Mouse (Mus musculus): ENCODE results near the gene Stk10. TPM values are rescaled to one million over a fixed set of nuclear protein-coding genes. Genes with fewer than 3 reads are reported as not detected.

The Stk10 gene
- polyA plus RNA-seq, 1 experiment from 2014 or later, result 2.4 TPM

DNA sequence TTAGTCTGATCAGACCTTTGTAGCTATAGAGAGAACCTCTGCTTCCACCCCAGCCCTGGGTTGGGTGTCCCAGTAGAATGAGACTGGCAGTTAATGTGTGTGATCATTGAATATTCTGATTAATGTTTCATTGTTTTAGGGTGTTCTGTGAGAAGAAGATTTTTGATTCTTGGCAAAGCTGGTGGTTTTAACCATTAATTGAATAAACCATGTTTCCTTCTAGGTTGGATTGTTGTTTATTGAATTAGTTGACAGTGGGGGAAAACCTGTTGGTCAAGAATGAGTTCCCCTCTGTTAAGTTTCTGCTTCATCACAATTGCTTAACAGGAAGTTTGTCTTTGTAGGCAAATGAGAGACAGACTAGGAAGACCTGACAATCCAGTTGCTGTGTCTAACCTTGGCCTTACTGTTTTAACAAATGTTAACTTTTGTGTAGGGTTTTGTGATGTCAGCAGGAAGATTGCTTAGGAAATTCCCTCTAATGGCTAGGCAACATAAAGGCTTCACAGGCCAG lies 117.2 kb downstream of the Stk10 start:
- no peaks in the 10 kb centered on the region; the same call in 1 of the 2 replicates for H3K4me1 ChIP-seq (ENCODE audit: control insufficient read depth, insufficient read depth, low read depth, low read length)
- no peaks in the 10 kb centered on the region for H3K36me3 ChIP-seq (ENCODE audit: control insufficient read depth, insufficient read depth, low read length)
- H3K9me3 ChIP-seq (ENCODE audit: control insufficient read depth, low read length), result no peaks in the 10 kb centered on the region
- no peak overlapping the region for H3K4me3 ChIP-seq (ENCODE audit: low read length)
- no peak for ATAC-seq
- no peak overlapping the region for H3K27ac ChIP-seq (ENCODE audit: low read depth, low read length)
- no peak overlapping the region for H3K9ac ChIP-seq (ENCODE audit: low read depth, low read length)
- H3K27me3 ChIP-seq (replicated peaks; ENCODE audit: control insufficient read depth, insufficient read depth, low read length), result no peaks in the 10 kb centered on the region
- no peak overlapping the region for H3K4me2 ChIP-seq (ENCODE audit: low read length)

DNA sequence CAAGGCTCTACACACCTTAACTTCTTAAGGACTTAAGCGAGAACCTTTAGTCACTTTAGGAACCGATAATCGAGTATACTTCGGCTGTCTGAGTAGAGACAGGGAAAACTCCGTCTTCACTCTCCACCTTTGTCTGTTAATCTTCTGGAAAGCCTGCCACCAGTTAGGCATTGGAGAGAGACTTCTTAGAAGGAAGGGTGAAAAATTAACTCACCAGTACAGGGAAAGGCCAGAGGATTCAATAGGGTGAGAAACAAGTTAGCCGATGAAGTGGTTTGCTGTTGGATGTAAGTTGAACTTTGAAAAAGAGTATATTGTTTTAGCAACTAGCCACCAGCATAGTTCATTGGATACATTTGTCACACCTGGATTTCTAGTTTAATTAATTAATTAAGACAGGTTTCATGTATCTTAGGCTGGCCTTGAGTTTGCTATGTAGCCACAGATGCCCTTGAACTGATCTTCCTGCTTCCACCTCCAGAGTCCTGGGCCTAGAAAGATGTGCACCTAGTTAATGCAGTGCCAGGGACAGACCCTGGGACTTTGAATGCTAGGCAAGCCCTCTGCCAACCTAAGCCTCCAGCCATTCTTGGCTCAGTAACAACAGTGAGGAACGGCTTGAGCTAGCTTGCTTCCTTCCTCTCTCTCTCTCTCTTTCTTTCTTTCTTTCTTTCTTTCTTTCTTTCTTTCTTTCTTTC lies 117.9 kb downstream of the Stk10 start:
- no peaks in the 10 kb centered on the region for H3K9me3 ChIP-seq (ENCODE audit: control insufficient read depth, low read length)
- 0 out of 2 replicates have a peak, but pooled peaks have one; percentile 45 for ATAC-seq
- H3K27ac ChIP-seq (ENCODE audit: low read depth, low read length), result no peak overlapping the region
- H3K27me3 ChIP-seq (replicated peaks; ENCODE audit: control insufficient read depth, insufficient read depth, low read length), result no peaks in the 10 kb centered on the region
- no peak overlapping the region for H3K9ac ChIP-seq (ENCODE audit: low read depth, low read length)
- H3K4me1 ChIP-seq (ENCODE audit: control insufficient read depth, insufficient read depth, low read depth, low read length), result no peaks in the 10 kb centered on the region; the same call in 1 of the 2 replicates
- no peak overlapping the region for H3K4me3 ChIP-seq (ENCODE audit: low read length)
- H3K36me3 ChIP-seq (ENCODE audit: control insufficient read depth, insufficient read depth, low read length), result no peaks in the 10 kb centered on the region
- no peak overlapping the region for H3K4me2 ChIP-seq (ENCODE audit: low read length)
- WGBS, result 74% methylated on average over 7 of the region's 7 CpGs

DNA sequence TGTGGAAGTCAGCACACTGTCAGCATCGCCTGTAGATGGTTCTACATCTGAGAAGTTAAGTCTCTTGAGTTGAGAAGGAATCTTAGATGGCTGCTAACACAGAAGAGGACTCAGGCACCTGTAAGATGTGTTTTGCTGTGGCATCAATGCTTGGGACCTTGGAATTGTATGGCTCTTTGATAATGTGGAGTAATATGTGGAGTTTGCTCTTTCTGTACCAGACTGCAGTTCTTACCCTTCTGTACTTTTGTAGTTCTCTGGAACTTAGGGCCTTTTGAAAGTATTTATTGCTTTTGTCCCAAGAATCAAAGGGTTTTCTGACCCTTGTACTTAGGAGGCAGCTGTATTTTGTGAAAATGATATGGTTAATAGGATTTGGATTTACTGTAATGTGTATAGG lies 118.6 kb downstream of the Stk10 start:
- WGBS, result 100% methylated on average over 1 of the region's 1 CpGs
- H3K4me2 ChIP-seq (ENCODE audit: low read length), result no peak overlapping the region
- no peak overlapping the region for H3K9ac ChIP-seq (ENCODE audit: low read depth, low read length)
- no peak overlapping the region for H3K4me3 ChIP-seq (ENCODE audit: low read length)
- no peaks in the 10 kb centered on the region for H3K9me3 ChIP-seq (ENCODE audit: control insufficient read depth, low read length)
- H3K4me1 ChIP-seq (ENCODE audit: control insufficient read depth, insufficient read depth, low read depth, low read length), result no peaks in the 10 kb centered on the region; the same call in 1 of the 2 replicates
- H3K27me3 ChIP-seq (replicated peaks; ENCODE audit: control insufficient read depth, insufficient read depth, low read length), result no peaks in the 10 kb centered on the region
- H3K27ac ChIP-seq (ENCODE audit: low read depth, low read length), result no peak overlapping the region
- no peak for ATAC-seq
- H3K36me3 ChIP-seq (ENCODE audit: control insufficient read depth, insufficient read depth, low read length), result no peaks in the 10 kb centered on the region

DNA sequence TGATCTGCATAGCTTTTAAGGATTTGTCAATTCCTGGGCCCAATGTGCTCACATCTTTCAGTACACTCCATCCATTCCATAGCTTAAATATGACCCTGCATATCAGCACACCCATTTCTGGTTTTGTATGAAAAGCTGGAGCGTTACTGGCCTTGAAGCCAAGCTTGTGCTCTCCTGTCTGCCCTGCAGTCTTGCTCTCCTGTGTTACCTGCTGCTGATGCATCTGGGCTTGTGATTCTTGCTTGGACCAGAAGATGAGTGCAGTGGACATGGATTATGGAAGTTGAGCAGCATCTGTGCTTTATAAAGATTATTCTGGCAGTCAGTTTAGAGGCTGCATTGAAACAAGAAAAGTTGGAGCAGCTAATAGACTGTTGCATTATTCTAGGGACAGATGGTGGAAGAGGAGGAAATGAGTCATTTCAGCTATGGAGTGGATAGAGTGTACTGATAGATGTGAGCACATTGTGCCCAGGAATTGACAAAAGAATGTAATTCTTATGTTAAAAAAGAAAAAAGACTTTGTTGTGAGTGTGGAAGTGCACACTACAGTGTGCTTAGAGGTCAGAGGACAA lies 129.1 kb downstream of the Stk10 start:
- 94% methylated on average over 1 of the region's 1 CpGs for WGBS
- no peaks in the 10 kb centered on the region for H3K36me3 ChIP-seq (ENCODE audit: control insufficient read depth, insufficient read depth, low read length)

DNA sequence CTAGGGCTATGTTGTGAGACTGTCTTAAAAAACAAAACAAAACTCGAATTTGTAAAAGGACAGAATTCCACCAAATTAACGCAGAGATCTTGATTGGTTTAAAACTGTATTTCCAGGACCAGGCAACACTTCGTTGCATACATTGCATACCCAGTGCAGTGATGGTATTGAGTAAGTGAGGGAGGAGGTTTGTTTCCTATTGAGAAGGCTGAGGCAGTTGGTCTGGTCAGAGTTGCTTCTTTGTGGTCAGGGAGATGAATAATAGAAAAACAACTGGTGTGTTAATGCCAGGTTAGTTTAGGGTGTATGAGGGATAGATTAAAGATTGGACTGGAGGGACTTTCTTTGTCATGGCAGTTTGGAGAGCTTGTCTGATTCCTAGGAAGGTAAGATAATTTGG lies 132.5 kb downstream of the Stk10 start:
- 96% methylated on average over 3 of the region's 3 CpGs for WGBS
- Histone ChIP-seq H3K27ac (ENCODE audit: low read depth, low read length) (no peak overlapping the region), H3K27me3 (replicated peaks; ENCODE audit: control insufficient read depth, insufficient read depth, low read length) (no peaks in the 10 kb centered on the region), H3K4me3 (ENCODE audit: low read length) (no peak overlapping the region), H3K9ac (ENCODE audit: low read depth, low read length) (no peak overlapping the region), H3K9me3 (ENCODE audit: control insufficient read depth, low read length) (no peaks in the 10 kb centered on the region), H3K4me2 (ENCODE audit: low read length) (no peak overlapping the region), H3K4me1 (ENCODE audit: control insufficient read depth, insufficient read depth, low read depth, low read length) (no peaks in the 10 kb centered on the region; the same call in 1 of the 2 replicates), H3K36me3 (ENCODE audit: control insufficient read depth, insufficient read depth, low read length) (no peaks in the 10 kb centered on the region)
- ATAC-seq, result no peak

More for the DNA sequence above, 129.1 kb downstream of the Stk10 start:
- H3K27ac ChIP-seq (ENCODE audit: low read depth, low read length), result 0 out of 2 replicates have a peak overlapping the region, but pooled peaks have one; percentile 16
- no peak for ATAC-seq
- no peak overlapping the region for H3K4me2 ChIP-seq (ENCODE audit: low read length)
- no peaks in the 10 kb centered on the region for H3K27me3 ChIP-seq (replicated peaks; ENCODE audit: control insufficient read depth, insufficient read depth, low read length)
- H3K4me1 ChIP-seq (ENCODE audit: control insufficient read depth, insufficient read depth, low read depth, low read length), result no peaks in the 10 kb centered on the region; the same call in none of the 2 replicates
- H3K9me3 ChIP-seq (ENCODE audit: control insufficient read depth, low read length), result no peaks in the 10 kb centered on the region
- H3K9ac ChIP-seq (ENCODE audit: low read depth, low read length), result no peak overlapping the region
- H3K4me3 ChIP-seq (ENCODE audit: low read length), result no peak overlapping the region

DNA sequence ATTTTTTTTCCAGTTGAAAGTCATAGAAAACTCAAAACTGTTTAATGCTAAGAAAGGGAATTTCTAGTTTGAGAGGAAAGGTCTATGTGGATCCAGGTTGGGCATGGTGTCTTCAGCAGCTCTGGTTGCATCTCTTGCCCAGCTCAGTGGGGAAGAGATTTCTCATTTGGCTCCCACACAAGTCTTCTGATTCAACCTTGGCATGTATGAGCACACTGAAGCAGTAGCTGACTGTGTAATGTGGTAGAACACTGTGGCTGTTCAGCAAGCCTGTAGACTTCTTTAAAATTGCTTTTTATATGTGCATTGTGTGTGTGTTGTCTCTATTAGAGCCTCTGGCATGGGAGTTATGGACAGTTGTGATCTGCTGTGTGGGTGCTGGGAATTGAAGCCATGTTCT lies 133.9 kb downstream of the Stk10 start:
- H3K27me3 ChIP-seq (replicated peaks; ENCODE audit: control insufficient read depth, insufficient read depth, low read length), result no peaks in the 10 kb centered on the region
- H3K4me1 ChIP-seq (ENCODE audit: control insufficient read depth, insufficient read depth, low read depth, low read length), result no peaks in the 10 kb centered on the region; the same call in 1 of the 2 replicates
- no peak overlapping the region for H3K4me2 ChIP-seq (ENCODE audit: low read length)
- H3K4me3 ChIP-seq (ENCODE audit: low read length), result no peak overlapping the region
- H3K27ac ChIP-seq (ENCODE audit: low read depth, low read length), result no peak overlapping the region
- no peaks in the 10 kb centered on the region for H3K36me3 ChIP-seq (ENCODE audit: control insufficient read depth, insufficient read depth, low read length)
- no peak overlapping the region for H3K9ac ChIP-seq (ENCODE audit: low read depth, low read length)
- no peak for ATAC-seq
- no peaks in the 10 kb centered on the region for H3K9me3 ChIP-seq (ENCODE audit: control insufficient read depth, low read length)

DNA sequence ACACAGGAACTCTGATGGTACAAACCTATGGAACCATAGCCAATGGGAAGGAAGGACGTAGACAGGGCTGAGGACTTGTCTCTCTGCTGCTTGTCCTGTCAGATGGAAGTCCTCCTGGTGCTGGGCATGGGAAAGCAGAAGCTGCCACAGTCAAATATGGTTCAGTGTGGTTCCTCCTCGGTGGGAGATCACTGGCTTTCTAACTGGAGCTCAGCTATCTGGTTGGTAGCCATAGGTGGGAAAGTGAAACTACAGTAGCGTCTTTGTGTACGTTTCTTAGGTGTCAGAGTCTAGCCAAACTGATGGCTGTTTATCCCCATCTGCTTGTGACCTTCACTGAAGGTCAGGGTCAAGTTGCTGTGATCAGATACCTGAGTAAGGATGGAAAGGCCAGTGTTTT lies 138.4 kb downstream of the Stk10 start:
- Histone ChIP-seq H3K27me3 (replicated peaks; ENCODE audit: control insufficient read depth, insufficient read depth, low read length) (no peaks in the 10 kb centered on the region), H3K4me1 (ENCODE audit: control insufficient read depth, insufficient read depth, low read depth, low read length) (no peaks in the 10 kb centered on the region; the same call in 1 of the 2 replicates), H3K9ac (ENCODE audit: low read depth, low read length) (no peak overlapping the region), H3K4me3 (ENCODE audit: low read length) (no peak overlapping the region), H3K36me3 (ENCODE audit: control insufficient read depth, insufficient read depth, low read length) (no peaks in the 10 kb centered on the region), H3K9me3 (ENCODE audit: control insufficient read depth, low read length) (no peaks in the 10 kb centered on the region), H3K27ac (ENCODE audit: low read depth, low read length) (no peak overlapping the region), H3K4me2 (ENCODE audit: low read length) (no peak overlapping the region)
- 92% methylated on average over 4 of the region's 4 CpGs for WGBS
- no peak for ATAC-seq

Other genes with a start within 250 kb of the Stk10 start
- 2,714 and 3,255 TPM in 2 replicates for gene Hba-a1, start 249.8 kb upstream of the Stk10 start, polyA plus RNA-seq (2015; fragmentation: Nextera tagmentation; extraction: Ambion mirVana)
- gene Hbq1b, start 246.3 kb upstream of the Stk10 start, polyA plus RNA-seq (2015; fragmentation: Nextera tagmentation; extraction: Ambion mirVana), result 0.61 and 1.3 TPM in 2 replicates
- gene Hba-a2, start 236.8 kb upstream of the Stk10 start, polyA plus RNA-seq (2015; fragmentation: Nextera tagmentation; extraction: Ambion mirVana), result 6,688 and 8,147 TPM in 2 replicates
- 1.6 and 2.0 TPM in 2 replicates for gene Hbq1a, start 233.2 kb upstream of the Stk10 start, polyA plus RNA-seq (2015; fragmentation: Nextera tagmentation; extraction: Ambion mirVana)
- gene Sh3pxd2b, start 185.5 kb upstream of the Stk10 start, polyA plus RNA-seq (2015; fragmentation: Nextera tagmentation; extraction: Ambion mirVana), result 15.8 and 20.1 TPM in 2 replicates
- 36.8 and 40.3 TPM in 2 replicates for gene Ubtd2, start 77.9 kb upstream of the Stk10 start, polyA plus RNA-seq (2015; fragmentation: Nextera tagmentation; extraction: Ambion mirVana)
- 0.54 TPM in 1 of 2 replicates, not detected in the other for gene Efcab9, start 1.2 kb upstream of the Stk10 start, polyA plus RNA-seq (2015; fragmentation: Nextera tagmentation; extraction: Ambion mirVana)
- gene Fbxw11, start 109.4 kb downstream of the Stk10 start, polyA plus RNA-seq (2015; fragmentation: Nextera tagmentation; extraction: Ambion mirVana), result 106 and 121 TPM in 2 replicates